Mouse (Mus musculus): Measurements from ENCODE around the gene Enho.

GRCm38 (mm10) chr4:41671963-41672480 is 31.9 kb upstream of the Enho start:
- no peak for TF ChIP-seq BHLHE40 (IDR thresholded peaks at IDR 0.05; ENCODE audit: low read depth, low read length)
- no peak for TF ChIP-seq POLR2A (IDR thresholded peaks at IDR 0.05; ENCODE audit: low read depth, low read length)
- no peak for TF ChIP-seq SIN3A (IDR thresholded peaks at IDR 0.05; ENCODE audit: low read length)
- no peak for TF ChIP-seq MAX (IDR thresholded peaks at IDR 0.05; ENCODE audit: low read length)
- TF ChIP-seq CHD2 (IDR thresholded peaks at IDR 0.05; ENCODE audit: low read length) = no peak
- no peak for TF ChIP-seq JUND (conservative IDR thresholded peaks at IDR 0.05; ENCODE audit: low read depth, low read length)
- no peak for TF ChIP-seq MEF2A (IDR thresholded peaks at IDR 0.05; ENCODE audit: borderline replicate concordance, low read depth, low read length)
- TF ChIP-seq RCOR1 (conservative IDR thresholded peaks at IDR 0.05; ENCODE audit: low read depth, low read length) = no peak
- no peak for TF ChIP-seq CTCF (conservative IDR thresholded peaks at IDR 0.05 in 1 of 2, IDR thresholded peaks at IDR 0.05 in 1 of 2; ENCODE audit: low read depth in 2 of 2, low read length in 2 of 2)
- no peak for TF ChIP-seq HCFC1 (IDR thresholded peaks at IDR 0.05; ENCODE audit: low read depth, low read length)
- TF ChIP-seq USF1 (IDR thresholded peaks at IDR 0.05; ENCODE audit: low read depth, low read length) = no peak
- TF ChIP-seq ELF1 (IDR thresholded peaks at IDR 0.05; ENCODE audit: low read depth, low read length) = no peak
- no peak for TF ChIP-seq CHD1 (IDR thresholded peaks at IDR 0.05; ENCODE audit: low read depth, low read length)
